Mouse (Mus musculus): ENCODE measurements at regions not wholly inside any gene's neighbourhood (a gene's known extent, or its start where the extent isn't known, plus 50 kb on each side); places are given as distances from the start of the nearest gene placed in this dataset.
"Not testable (repeated sequence)": the region's sequence is repeated elsewhere in the genome, so short reads cannot be mapped to it uniquely, and the experiment has no call there.

DNA sequence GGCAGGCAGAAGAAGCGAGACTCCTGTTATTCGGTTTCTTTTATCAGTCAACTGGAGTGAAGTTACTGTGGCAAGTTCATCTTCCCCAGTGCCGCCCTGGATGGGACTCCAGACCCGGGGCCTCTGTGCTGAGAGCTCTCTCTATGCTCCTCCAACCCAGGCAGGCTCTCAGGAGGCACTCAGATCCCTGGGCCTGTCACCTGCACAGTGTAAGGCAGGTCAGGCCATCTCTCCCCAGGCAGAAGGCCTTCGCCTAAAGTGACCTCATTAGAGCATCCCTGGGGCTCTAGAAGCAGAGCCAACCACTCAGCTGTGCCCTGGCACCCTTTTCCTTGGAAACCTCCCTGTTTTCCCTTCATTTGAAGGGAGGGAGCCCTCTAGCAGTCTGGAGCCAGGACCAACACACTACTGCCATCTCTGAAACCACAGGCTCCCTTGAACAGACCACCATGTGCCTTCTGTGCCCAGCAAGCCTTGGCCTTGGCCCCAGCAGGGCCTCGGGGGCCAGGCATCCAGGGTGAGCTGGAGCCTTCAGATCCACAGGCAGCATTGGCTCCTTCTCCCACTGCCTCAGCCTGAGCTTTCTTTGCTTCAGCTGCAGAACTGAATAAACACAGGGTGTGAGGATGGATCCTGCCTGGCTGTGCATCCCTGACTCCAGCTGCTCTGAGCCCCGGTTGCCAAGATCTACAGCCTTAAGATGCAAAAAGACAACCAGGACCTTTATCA lies 259.3 kb downstream of the Prex1 start:
- not testable (repeated sequence) for ATAC-seq (ENCODE audit: insufficient number of reproducible peaks, insufficient read depth, low FRiP score, low TSS enrichment, low read depth); H3K9me3 ChIP-seq; H3K36me3 ChIP-seq; H3K4me3 ChIP-seq; H3K27me3 ChIP-seq; H3K9ac ChIP-seq; H3K4me2 ChIP-seq
- WGBS = 56% methylated on average over 2 of the region's 7 CpGs
- H3K27ac ChIP-seq = peak overlapping the region; percentile 44; the same call in 1 of the 2 replicates
- peaks cover 55% of the 10 kb centered on the region for H3K4me1 ChIP-seq

GRCm38 (mm10) chr2:166450964-166451363 lies 262.7 kb downstream of the Prex1 start:
- Histone ChIP-seq H3K9ac (no peak overlapping the region), H3K27me3 (no peaks in the 10 kb centered on the region; the same call in 1 of the 2 replicates), H3K36me3 (no peaks in the 10 kb centered on the region), H3K4me3 (no peak overlapping the region), H3K4me2 (no peak overlapping the region), H3K27ac (no peak overlapping the region), H3K9me3 (no peaks in the 10 kb centered on the region), H3K4me1 (peaks cover 59% of the 10 kb centered on the region)
- WGBS = 84% methylated on average over 7 of the region's 7 CpGs
- no peak for ATAC-seq (ENCODE audit: insufficient number of reproducible peaks, insufficient read depth, low FRiP score, low TSS enrichment, low read depth)

GRCm38 (mm10) chr2:166450380-166450779 lies 263.3 kb downstream of the Prex1 start:
- H3K9me3 ChIP-seq = no peaks in the 10 kb centered on the region
- H3K4me2 ChIP-seq = no peak overlapping the region
- H3K36me3 ChIP-seq = no peaks in the 10 kb centered on the region
- ATAC-seq (ENCODE audit: insufficient number of reproducible peaks, insufficient read depth, low FRiP score, low TSS enrichment, low read depth) = no peak
- no peak overlapping the region for H3K4me3 ChIP-seq
- WGBS = 44% methylated on average over 10 of the region's 10 CpGs
- H3K9ac ChIP-seq = no peak overlapping the region
- H3K4me1 ChIP-seq = peaks cover 60% of the 10 kb centered on the region
- peak overlapping the region; percentile 23; the same call in 1 of the 2 replicates for H3K27ac ChIP-seq
- H3K27me3 ChIP-seq = no peaks in the 10 kb centered on the region; the same call in 1 of the 2 replicates

DNA sequence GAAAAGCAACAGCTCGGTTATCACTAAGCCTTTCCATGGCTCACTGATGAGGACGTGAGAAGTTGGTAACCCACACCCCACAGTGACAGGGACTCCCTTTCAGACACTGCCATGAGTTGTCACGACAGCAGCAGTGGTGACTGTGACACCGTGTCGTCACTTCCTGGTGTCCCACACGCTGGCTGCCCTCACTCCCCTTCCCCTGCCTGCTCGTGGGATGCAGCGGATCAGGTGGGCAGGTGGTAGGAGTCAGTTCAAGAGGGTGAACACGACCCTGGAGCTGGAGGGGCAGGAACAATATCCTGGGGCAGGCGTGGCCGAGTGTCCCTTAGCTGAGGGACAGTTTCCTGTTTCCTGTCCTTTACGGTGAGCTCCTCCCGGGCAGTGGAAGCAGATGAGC lies 264.9 kb downstream of the Prex1 start:
- 55% methylated on average over 13 of the region's 13 CpGs for WGBS
- H3K9me3 ChIP-seq = no peaks in the 10 kb centered on the region
- H3K27ac ChIP-seq = peak overlapping the region; percentile 80
- H3K27me3 ChIP-seq = no peaks in the 10 kb centered on the region; the same call in 1 of the 2 replicates
- H3K36me3 ChIP-seq = no peaks in the 10 kb centered on the region
- H3K4me3 ChIP-seq = no peak overlapping the region
- peaks cover 55% of the 10 kb centered on the region for H3K4me1 ChIP-seq
- no peak overlapping the region for H3K9ac ChIP-seq
- ATAC-seq (ENCODE audit: insufficient number of reproducible peaks, insufficient read depth, low FRiP score, low TSS enrichment, low read depth) = no peak
- H3K4me2 ChIP-seq = no peak overlapping the region

GRCm38 (mm10) chr2:166448161-166448560 lies 265.5 kb downstream of the Prex1 start:
- Histone ChIP-seq H3K4me2 (no peak overlapping the region), H3K27me3 (no peaks in the 10 kb centered on the region; the same call in 1 of the 2 replicates), H3K4me3 (no peak overlapping the region), H3K4me1 (peaks cover 61% of the 10 kb centered on the region), H3K9me3 (no peaks in the 10 kb centered on the region), H3K36me3 (no peaks in the 10 kb centered on the region), H3K9ac (0 out of 2 replicates have a peak overlapping the region, but pooled peaks have one; percentile 40), H3K27ac (peak overlapping the region; percentile 80)
- WGBS = 18% methylated on average over 11 of the region's 11 CpGs
- ATAC-seq (ENCODE audit: insufficient number of reproducible peaks, insufficient read depth, low FRiP score, low TSS enrichment, low read depth) = peak; percentile 43; the same call in 1 of the 2 replicates

- no peak for ATAC-seq (ENCODE audit: insufficient number of reproducible peaks, insufficient read depth, low FRiP score, low TSS enrichment, low read depth)
- no peaks in the 10 kb centered on the region for H3K36me3 ChIP-seq
- WGBS = 78% methylated on average over 3 of the region's 3 CpGs
- no peaks in the 10 kb centered on the region for H3K9me3 ChIP-seq
- H3K27me3 ChIP-seq = no peaks in the 10 kb centered on the region; the same call in 1 of the 2 replicates
- no peak overlapping the region for H3K9ac ChIP-seq
- H3K4me2 ChIP-seq = no peak overlapping the region
- H3K4me3 ChIP-seq = no peak overlapping the region
- H3K27ac ChIP-seq = no peak overlapping the region
- H3K4me1 ChIP-seq = peaks cover 66% of the 10 kb centered on the region
Observed at GRCm38 (mm10) chr2:166446536-166446935, 267.1 kb downstream of the Prex1 start.

- not testable (repeated sequence) for H3K4me3 ChIP-seq; H3K9ac ChIP-seq; H3K4me2 ChIP-seq; H3K9me3 ChIP-seq; H3K36me3 ChIP-seq; H3K27ac ChIP-seq; H3K27me3 ChIP-seq; ATAC-seq (ENCODE audit: insufficient number of reproducible peaks, insufficient read depth, low FRiP score, low TSS enrichment, low read depth)
- H3K4me1 ChIP-seq = peaks cover 64% of the 10 kb centered on the region
- 60% methylated on average over 7 of the region's 7 CpGs for WGBS
Observed at GRCm38 (mm10) chr2:166445824-166446223, 267.8 kb downstream of the Prex1 start.

- Histone ChIP-seq H3K9me3 (no peaks in the 10 kb centered on the region), H3K9ac (no peak overlapping the region), H3K4me1 (peaks cover 35% of the 10 kb centered on the region), H3K36me3 (no peaks in the 10 kb centered on the region), H3K4me3 (no peak overlapping the region), H3K27ac (peak overlapping the region; percentile 2; the same call in 1 of the 2 replicates), H3K4me2 (no peak overlapping the region), H3K27me3 (no peaks in the 10 kb centered on the region)
- no peak for ATAC-seq (ENCODE audit: insufficient number of reproducible peaks, insufficient read depth, low FRiP score, low TSS enrichment, low read depth)
- WGBS = 20% methylated on average over 15 of the region's 15 CpGs
Observed at GRCm38 (mm10) chr2:166442997-166443396, 270.6 kb downstream of the Prex1 start.

DNA sequence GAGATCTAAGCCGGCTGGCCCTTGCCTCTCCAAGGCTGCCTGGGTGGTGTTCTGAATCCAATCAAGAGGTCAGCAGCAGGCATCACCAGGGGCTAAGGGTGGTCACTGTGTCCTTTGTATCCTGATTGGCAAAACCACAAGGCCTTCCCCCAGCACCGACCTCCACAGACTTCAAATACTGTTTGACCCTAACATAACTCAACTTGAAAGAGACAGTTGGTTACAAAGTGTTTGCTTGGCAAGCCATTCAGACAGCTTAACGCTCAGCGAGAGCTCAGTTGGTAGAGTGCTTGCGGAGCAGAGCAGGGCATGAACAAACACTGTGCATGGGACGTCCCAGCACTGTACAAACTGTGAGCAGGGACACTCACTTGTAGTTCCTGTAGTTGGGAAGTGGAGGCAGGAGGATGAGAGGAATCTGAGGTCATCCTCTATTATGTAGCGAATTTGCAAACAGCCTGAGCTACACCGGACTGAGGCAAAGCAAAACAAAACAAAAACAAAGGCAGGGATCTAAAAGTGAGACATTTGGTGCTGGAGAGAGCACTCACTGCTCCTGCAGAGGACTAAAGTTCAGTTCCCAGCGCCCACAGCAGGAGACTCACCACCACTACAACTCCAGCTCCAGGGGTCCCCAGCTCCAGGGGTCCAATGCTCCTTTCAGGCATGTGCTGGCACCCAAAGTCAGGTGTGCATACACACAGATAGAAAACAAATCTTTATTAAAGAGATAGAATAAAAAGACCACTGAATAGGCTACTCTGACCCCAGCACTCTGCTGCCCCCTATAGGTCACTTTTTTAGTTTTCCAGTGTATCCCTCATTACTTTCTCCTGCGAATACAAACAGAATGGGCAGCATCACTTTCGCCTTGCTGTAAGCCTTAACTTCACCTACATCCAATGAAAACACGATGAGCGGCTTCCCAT lies 273.5 kb downstream of the Prex1 start:
- H3K9ac ChIP-seq = no peak overlapping the region
- no peak overlapping the region for H3K4me3 ChIP-seq
- no peak overlapping the region for H3K27ac ChIP-seq
- no peaks in the 10 kb centered on the region for H3K36me3 ChIP-seq
- no peak overlapping the region for H3K4me2 ChIP-seq
- 55% methylated on average over 13 of the region's 13 CpGs for WGBS
- H3K9me3 ChIP-seq = no peaks in the 10 kb centered on the region
- no peak for ATAC-seq (ENCODE audit: insufficient number of reproducible peaks, insufficient read depth, low FRiP score, low TSS enrichment, low read depth)
- H3K27me3 ChIP-seq = no peaks in the 10 kb centered on the region
- H3K4me1 ChIP-seq = peaks cover 13% of the 10 kb centered on the region

- Histone ChIP-seq H3K9me3 (no peaks in the 10 kb centered on the region), H3K4me3 (no peak overlapping the region), H3K9ac (no peak overlapping the region), H3K4me1 (peaks cover 21% of the 10 kb centered on the region), H3K36me3 (no peaks in the 10 kb centered on the region), H3K4me2 (no peak overlapping the region), H3K27me3 (no peaks in the 10 kb centered on the region), H3K27ac (no peak overlapping the region)
- WGBS = 72% methylated on average over 9 of the region's 9 CpGs
- ATAC-seq (ENCODE audit: insufficient number of reproducible peaks, insufficient read depth, low FRiP score, low TSS enrichment, low read depth) = no peak
Observed at GRCm38 (mm10) chr2:166438207-166438606, 275.4 kb downstream of the Prex1 start.

DNA sequence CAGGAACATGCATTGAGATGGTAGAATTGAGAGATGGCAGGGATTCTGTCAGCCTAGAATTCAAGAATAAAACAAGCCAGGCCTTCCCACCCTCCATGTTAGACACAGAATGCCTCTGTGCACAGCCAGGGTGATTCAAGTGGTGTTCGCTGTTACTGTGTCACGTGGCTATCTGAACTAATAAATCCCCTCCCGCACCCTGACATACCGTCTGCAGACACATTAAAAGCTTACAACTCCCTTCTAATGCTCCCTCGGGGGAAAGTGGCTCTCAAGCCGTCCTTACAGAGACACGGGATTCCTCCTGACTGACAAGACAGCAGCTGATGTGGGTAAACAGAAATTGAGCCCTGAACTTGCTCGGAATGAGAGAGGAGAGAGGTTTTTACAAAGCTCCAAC lies 279.1 kb downstream of the Prex1 start:
- 32% methylated on average over 8 of the region's 8 CpGs for WGBS
- Histone ChIP-seq H3K9me3 (no peaks in the 10 kb centered on the region), H3K4me2 (no peak overlapping the region), H3K9ac (no peak overlapping the region), H3K27me3 (no peaks in the 10 kb centered on the region), H3K4me1 (peaks cover 34% of the 10 kb centered on the region), H3K4me3 (no peak overlapping the region), H3K36me3 (no peaks in the 10 kb centered on the region), H3K27ac (peak overlapping the region; percentile 40; the same call in 1 of the 2 replicates)
- no peak for ATAC-seq (ENCODE audit: insufficient number of reproducible peaks, insufficient read depth, low FRiP score, low TSS enrichment, low read depth)

Measured in embryonic facial prominence, embryonic 13.5 days (tissue).